Mouse (Mus musculus) erythroblast, embryonic 14.5 days (primary cell): ENCODE data around the gene Gys2.

Source experiments
- GATA1 ChIP-seq: IDR thresholded peaks from 2 replicates; pipeline ENCODE4 v1.6.1; 2012; ENCODE audit warnings: low read length, inconsistent platforms, mixed read lengths
- TAL1 ChIP-seq: IDR thresholded peaks from 3 replicates; pipeline ENCODE4 v1.6.1; 2012; ENCODE audit warnings: low read length, inconsistent platforms, mixed read lengths

DNA sequence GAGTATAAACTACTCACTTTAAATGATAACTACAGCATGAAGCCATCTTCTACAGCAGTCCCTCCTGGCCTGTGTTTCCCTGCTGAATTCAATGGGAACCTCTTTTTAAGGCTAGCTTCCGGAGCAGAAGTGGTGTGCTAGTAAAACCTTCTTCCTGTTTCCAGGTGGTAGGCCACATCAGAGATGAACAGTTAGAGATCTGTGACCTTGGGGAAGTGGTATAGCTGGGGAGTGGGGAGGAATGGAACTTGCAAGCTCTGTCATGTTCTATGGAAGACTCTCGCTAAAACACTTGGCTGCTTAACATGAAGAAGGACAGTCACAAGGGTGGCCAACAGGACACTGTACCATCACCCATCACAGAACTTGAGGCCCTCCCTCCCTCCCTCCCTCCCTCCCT, 19.6 kb downstream of the Gys2 start:
- TF ChIP-seq GATA1 (no peak), TAL1 (no peak)
